Mouse (Mus musculus) left cerebral cortex, postnatal 36 days (tissue): ENCODE measurements at regions not wholly inside any gene's neighbourhood (a gene's known extent, or its start where the extent isn't known, plus 50 kb on each side); places are given as distances from the start of the nearest gene placed in this dataset.

Experiments
- DNase-seq, 2 experiments: peaks; one replicate each; pipeline ENCODE4 v3.0.0; 2021 to 2022; ENCODE audit warnings: low spot score in 2 of 2, mixed read lengths in 1 of 2
- intact Hi-C: fragments of 180-260 bp; cut with DNase I; formaldehyde crosslinking; loops from one replicate; pipeline ENCODE4 v1.15.1; 2025

DNA sequence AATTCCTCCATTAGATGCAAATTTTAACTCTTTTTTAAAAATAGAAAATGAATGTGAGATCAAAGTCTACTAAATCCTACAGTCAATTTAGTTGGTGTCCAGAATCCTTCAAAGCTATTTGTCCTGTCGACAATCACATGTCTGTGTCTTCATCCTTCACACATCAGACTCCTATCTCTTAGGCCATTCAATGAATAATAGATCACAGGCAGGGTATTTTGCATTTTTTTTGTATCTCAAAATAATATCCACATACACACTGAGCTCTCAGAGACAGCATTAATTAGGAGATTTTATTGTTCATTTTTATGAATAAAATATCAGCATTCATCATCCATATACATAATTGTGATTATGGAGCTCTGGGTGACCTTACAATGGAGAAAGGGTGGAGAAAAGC, 427.2 kb downstream of the Hao1 start:
- intact Hi-C loops: no loop called here

DNA sequence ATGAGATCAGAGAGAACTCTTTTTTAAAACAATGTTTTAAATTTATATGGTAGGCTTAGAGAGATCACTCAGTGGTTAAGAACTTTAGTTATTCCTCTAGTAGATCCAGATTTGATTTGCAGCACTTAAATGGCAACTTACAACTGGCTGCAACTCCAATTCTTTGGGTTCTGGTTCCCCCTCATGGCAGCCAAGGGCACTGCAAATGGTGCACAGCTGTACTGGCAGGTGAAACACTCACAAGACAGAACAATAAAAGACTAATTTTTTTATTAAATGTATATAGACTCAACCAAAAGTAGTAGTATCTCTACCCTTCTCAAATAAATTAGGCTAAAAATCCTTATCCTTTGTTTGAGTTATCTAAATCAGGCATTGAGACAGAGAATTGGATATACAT, 446.9 kb downstream of the Hao1 start:
- DNase-seq: no peak
- intact Hi-C loops: no loop called here

More for the DNA sequence above, 427.2 kb downstream of the Hao1 start:
- no peak for DNase-seq

GRCm38 (mm10) chr2:134088374-134088773, 465.8 kb downstream of the Hao1 start:
- intact Hi-C loops: no loop called here
- DNase-seq: no peak

GRCm38 (mm10) chr2:134080148-134080547, 474.0 kb downstream of the Hao1 start:
- intact Hi-C loops: no loop called here
- no peak for DNase-seq

DNA sequence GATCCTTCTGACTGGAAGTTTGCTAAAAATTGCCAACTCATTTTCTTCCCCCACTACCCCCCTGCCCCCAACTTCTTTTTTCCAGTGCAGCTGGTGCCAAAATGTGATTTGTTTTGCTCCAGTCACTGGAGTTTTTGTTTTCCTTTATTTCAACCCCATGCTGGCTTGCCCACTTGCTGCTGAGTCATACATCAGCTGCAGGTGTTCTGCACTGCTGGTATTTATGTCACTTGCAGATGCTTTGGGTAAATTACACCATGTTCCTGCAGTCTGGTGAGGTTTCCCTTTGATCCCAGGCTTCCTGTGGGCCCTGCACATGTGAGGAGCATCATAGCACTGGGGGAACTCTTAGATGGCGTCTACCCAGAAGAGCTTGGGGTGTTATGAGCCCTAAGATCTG, 476.2 kb downstream of the Hao1 start:
- intact Hi-C loops: no loop called here
- no peak for DNase-seq

GRCm38 (mm10) chr2:134067910-134068335, 486.2 kb downstream of the Hao1 start:
- intact Hi-C loops: no loop called here
- DNase-seq: no peak

- DNase-seq: no peak
- intact Hi-C loops: no loop called here
Observed at GRCm38 (mm10) chr2:134067404-134067803, 486.8 kb downstream of the Hao1 start.

- intact Hi-C loops: no loop called here
- no peak for DNase-seq
Observed at GRCm38 (mm10) chr2:134059916-134060618, 494.1 kb downstream of the Hao1 start.

DNA sequence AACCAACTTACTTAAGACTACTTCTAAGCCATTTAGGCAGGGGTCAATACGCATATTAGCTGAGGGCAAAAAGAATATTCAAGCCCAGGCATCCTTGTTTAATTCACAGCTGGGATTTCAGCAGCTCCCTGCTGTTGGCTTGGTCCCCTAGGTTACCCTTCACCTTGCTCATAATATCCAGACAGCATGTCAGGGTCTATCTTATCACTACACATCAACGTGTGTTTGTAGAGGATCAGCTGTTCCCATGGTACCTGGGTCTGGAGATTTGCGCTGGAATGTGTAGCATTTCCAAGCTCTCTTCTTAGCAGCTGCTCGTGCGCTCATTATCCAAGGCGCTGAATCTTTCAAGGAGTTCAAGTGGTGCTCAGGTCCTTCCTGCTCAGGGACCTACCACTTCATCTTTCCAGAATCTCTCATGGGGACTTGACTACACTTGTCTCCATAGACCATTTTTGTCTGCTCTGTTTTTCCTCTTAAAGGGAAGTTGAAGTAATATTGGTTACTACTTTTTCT, 484.5 kb downstream of the Bmp2 start:
- intact Hi-C loops: no loop called here
- DNase-seq: no peak

- intact Hi-C loops: no loop called here
Observed at GRCm38 (mm10) chr2:134029631-134030414, 477.9 kb downstream of the Bmp2 start.

GRCm38 (mm10) chr2:134029153-134029552, 477.2 kb downstream of the Bmp2 start:
- DNase-seq: no peak
- intact Hi-C loops: no loop called here

More at GRCm38 (mm10) chr2:134029631-134030414, 477.9 kb downstream of the Bmp2 start:
- peak in 1 of 2 experiments; percentile 12 for DNase-seq

DNA sequence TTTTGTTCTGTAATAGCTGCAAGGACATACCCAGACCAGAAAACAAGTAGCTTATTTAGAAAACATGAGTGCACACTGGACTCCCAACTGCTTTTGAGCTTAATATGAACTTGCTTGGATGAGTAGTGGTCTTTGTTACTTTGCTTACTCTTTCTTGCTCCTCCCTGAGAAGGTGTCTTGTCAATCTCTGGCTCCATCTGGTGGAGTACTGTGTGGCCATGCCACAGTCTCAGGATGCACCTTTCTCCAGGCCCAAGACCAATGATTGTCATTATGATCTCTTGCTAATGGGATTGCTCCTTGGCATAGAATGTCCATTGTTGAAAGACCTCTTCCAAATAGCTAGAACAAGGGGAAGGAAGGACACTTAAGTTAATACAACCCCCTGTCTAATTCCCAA, 465.1 kb downstream of the Bmp2 start:
- DNase-seq: peak in 1 of 2 experiments; percentile 11
- intact Hi-C loops: loop anchor here (1.0 to 2.0 kb wide), 2 partner anchors 464 to 467 kb away; no protein-coding TSS in a partner anchor

DNA sequence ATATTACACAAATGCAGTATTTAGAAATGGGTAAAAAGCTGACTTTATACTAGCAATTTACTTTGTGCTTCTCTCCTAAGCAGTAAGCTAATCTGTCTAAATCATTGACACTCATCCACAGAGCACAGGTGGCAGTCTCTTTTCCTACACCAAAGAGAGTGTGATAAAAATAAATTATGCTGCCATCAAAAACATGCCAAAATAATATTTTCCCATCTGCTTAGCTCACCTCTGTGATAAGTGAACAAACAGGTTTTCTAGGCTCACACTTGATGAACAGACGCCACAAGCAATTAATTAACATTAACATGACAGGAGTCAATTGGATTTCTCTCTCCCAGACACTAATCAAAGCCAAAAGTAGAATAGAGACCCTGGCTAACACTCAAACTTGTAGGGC, 451.2 kb downstream of the Bmp2 start:
- DNase-seq: no peak
- intact Hi-C loops: no loop called here

- no peak for DNase-seq
- intact Hi-C loops: no loop called here
Observed at GRCm38 (mm10) chr2:133994742-133995141, 442.8 kb downstream of the Bmp2 start.

DNA sequence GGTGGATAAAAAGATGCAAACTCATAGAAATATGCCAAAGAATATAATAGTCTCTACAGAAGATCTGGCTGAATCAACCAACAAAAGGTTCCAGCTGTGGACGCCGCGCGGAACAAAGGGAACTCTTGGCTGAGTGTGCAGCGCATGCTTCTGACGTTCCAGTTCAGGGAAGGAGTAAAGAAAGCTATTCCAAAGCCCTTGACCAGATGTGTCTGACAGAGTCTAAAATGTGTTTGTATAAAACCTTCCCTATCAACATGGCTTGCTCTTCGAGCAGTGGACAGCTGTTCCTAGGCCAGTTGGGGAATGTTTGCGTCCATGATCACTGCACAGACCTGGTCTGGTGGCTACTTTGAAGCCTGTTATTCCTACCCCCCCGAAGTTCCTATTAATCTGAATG, 442.4 kb downstream of the Bmp2 start:
- intact Hi-C loops: no loop called here
- DNase-seq: no peak

GRCm38 (mm10) chr2:133987671-133988070, 435.7 kb downstream of the Bmp2 start:
- intact Hi-C loops: no loop called here
- DNase-seq: no peak
